Mouse (Mus musculus) pancreas, adult 10 weeks (tissue): ENCODE results near the gene Fancc. TPM values are rescaled to one million over a fixed set of nuclear protein-coding genes. Genes with fewer than 3 reads are reported as not detected.

Experiments
- polyA plus RNA-seq: library from polyadenylated mRNA; stranded (reverse); fragments of 350-450 nt; fragmentation: Illumina TruSeq; extraction: RNeasy Lipid Tissue Mini Kit (QIAGEN cat#74804); gene quantifications from one replicate; pipeline ENCODE4 v1.2.3, GENCODE M21; 2015; ENCODE audit warnings: low read depth, low replicate concordance; ENCODE audit not compliant: insufficient read depth

Fancc gene
- polyA plus RNA-seq = 2.5 TPM

DNA sequence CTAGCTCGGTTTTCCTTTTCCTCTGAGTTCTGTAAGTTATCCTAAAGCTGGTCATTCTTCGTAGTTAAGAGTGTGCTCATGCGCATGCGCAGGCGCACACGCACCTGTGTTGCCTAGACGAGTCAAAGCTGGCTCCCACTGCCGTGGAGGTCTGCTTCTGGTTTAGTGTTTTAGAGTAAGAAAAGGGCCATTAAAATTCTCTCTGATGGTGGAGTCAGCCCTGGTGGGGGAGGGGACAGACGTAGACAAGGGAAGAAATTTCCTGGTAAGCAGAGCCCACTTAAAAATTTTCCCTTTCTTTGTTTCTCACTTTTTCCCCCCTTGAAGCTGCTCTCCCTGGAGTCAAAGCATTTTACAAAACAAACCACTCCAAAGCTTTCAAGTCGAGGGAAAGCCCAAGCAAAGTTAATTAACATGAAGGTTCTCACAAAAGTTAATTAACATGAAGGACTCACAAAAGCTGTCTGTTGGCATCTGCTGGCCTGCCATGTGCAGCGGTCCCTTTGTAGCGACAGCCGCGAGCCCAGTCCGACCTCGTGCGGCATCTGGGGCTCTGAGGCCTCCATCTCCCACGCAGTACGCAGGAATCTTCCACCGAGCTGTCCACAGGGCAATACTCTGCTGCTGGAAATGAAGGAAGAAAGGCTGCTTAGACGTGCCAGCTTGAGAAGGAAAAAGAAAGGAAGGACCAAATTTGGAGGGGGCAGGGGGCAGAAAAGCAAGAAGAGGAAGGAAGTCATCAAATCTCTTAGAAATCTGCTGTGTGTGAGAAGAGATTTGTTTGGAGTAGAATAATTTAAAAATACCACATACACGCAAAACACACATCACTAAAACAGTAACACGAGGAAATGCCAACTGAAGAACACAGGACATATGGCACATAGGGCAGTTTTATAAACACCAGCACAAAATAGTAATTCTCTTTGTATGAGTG is at the start of gene Fancc:
Fancc (minus strand) TSS at position 633 of the 937 bp plus-strand sequence.

Other genes starting within 250 kb of the Fancc start
- gene Ptch1, start 76.3 kb upstream of the Fancc start, polyA plus RNA-seq = 3.6 TPM